Mouse (Mus musculus) lung, postnatal 4 days (tissue): ENCODE measurements around the gene Tmem18.

Source experiments
- DNase-seq, 2 experiments: peaks; one replicate each; pipeline ENCODE4 v3.0.0; 2021

Tmem18 gene

GRCm38 (mm10) chr12:30584356-30584740 lies at the start of gene Tmem18:
Gene Tmem18, plus strand, starts transcription at chr12:30584426.
- peak; percentile 87 to 92 for DNase-seq

- no peak for DNase-seq
Measured at GRCm38 (mm10) chr12:30557349-30557748, 26.9 kb upstream of the Tmem18 start.

GRCm38 (mm10) chr12:30561411-30561810 lies 22.8 kb upstream of the Tmem18 start:
- DNase-seq, result peak in 1 of 2 experiments; percentile 48

- no peak for DNase-seq
Measured at GRCm38 (mm10) chr12:30572075-30572474, 12.2 kb upstream of the Tmem18 start.

GRCm38 (mm10) chr12:30575952-30576351 lies 8.3 kb upstream of the Tmem18 start:
- no peak for DNase-seq

- DNase-seq, result peak; percentile 40 to 78
Measured at GRCm38 (mm10) chr12:30578019-30578418, 6.2 kb upstream of the Tmem18 start.

GRCm38 (mm10) chr12:30581277-30581676 lies 2.9 kb upstream of the Tmem18 start:
- DNase-seq, result peak in 1 of 2 experiments; percentile 19

- peak in 1 of 2 experiments; percentile 14 for DNase-seq
Measured at GRCm38 (mm10) chr12:30583586-30584355, 455 bp upstream of the Tmem18 start.

- DNase-seq, result no peak
Measured at GRCm38 (mm10) chr12:30584863-30585262, 637 bp downstream of the Tmem18 start.

GRCm38 (mm10) chr12:30591832-30592231 lies 7.6 kb downstream of the Tmem18 start:
- no peak for DNase-seq

- DNase-seq, result peak; percentile 43 to 67
Measured at GRCm38 (mm10) chr12:30596818-30597407, 12.7 kb downstream of the Tmem18 start.

GRCm38 (mm10) chr12:30598955-30599354 lies 14.7 kb downstream of the Tmem18 start:
- DNase-seq, result peak in 1 of 2 experiments; percentile 14

- DNase-seq, result no peak
Measured at GRCm38 (mm10) chr12:30599474-30599873, 15.2 kb downstream of the Tmem18 start.

- no peak for DNase-seq
Measured at GRCm38 (mm10) chr12:30599997-30600396, 15.8 kb downstream of the Tmem18 start.

- DNase-seq, result no peak
Measured at GRCm38 (mm10) chr12:30604012-30604411, 19.8 kb downstream of the Tmem18 start.

- DNase-seq, result no peak
Measured at GRCm38 (mm10) chr12:30604876-30605275, 20.6 kb downstream of the Tmem18 start.

GRCm38 (mm10) chr12:30605941-30606340 lies 21.7 kb downstream of the Tmem18 start:
- peak in 1 of 2 experiments; percentile 32 for DNase-seq

GRCm38 (mm10) chr12:30606743-30607142 lies 22.5 kb downstream of the Tmem18 start:
- DNase-seq, result no peak

GRCm38 (mm10) chr12:30618425-30618824 lies 34.2 kb downstream of the Tmem18 start:
- peak in 1 of 2 experiments; percentile 42 for DNase-seq

- peak; percentile 6 to 44 for DNase-seq
Measured at GRCm38 (mm10) chr12:30628466-30628865, 44.2 kb downstream of the Tmem18 start.

- DNase-seq, result no peak
Measured at GRCm38 (mm10) chr12:30634534-30634933, 50.3 kb downstream of the Tmem18 start.
